Mouse (Mus musculus) lung, postnatal 0 days (tissue): ENCODE measurements around the gene Cyren.

Source experiments
- CTCF ChIP-seq: IDR thresholded peaks from 2 replicates; pipeline ENCODE4 v1.5.1; 2016; ENCODE audit warnings: antibody characterized with exemption, mild to moderate bottlenecking
- EP300 ChIP-seq: IDR thresholded peaks from 2 replicates; pipeline ENCODE4 v1.6.1; 2016; ENCODE audit warnings: antibody characterized with exemption, mild to moderate bottlenecking, control low read depth

DNA sequence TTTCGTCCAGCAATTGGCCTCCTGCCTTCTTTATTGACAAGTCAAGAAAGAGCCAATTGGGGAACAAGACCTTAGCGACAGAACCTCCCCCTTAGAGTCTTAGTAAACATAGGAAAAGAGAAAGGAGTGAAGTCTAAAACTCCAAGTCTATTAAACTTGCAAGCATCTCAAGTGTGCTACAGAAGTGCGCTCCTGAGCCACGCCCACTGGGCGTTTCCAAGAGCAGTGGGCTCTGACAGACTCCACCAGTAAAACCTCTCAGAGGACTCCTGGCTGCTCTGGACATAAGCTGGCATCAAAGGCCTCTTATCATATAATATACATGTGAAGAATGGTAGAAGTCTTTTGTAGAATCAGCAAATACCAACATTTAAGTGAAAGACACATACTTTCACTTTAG is 25.6 kb upstream of the Cyren start:
- TF ChIP-seq CTCF, result no peak
- TF ChIP-seq EP300, result no peak
